Mouse (Mus musculus): Measurements from ENCODE around the gene Fam181a. TPM values are rescaled to one million over a fixed set of nuclear protein-coding genes. Genes with fewer than 3 reads are reported as not detected.

Gene Fam181a
- total and polyA plus RNA-seq, 2 experiments from 2014 or later: not detected

DNA sequence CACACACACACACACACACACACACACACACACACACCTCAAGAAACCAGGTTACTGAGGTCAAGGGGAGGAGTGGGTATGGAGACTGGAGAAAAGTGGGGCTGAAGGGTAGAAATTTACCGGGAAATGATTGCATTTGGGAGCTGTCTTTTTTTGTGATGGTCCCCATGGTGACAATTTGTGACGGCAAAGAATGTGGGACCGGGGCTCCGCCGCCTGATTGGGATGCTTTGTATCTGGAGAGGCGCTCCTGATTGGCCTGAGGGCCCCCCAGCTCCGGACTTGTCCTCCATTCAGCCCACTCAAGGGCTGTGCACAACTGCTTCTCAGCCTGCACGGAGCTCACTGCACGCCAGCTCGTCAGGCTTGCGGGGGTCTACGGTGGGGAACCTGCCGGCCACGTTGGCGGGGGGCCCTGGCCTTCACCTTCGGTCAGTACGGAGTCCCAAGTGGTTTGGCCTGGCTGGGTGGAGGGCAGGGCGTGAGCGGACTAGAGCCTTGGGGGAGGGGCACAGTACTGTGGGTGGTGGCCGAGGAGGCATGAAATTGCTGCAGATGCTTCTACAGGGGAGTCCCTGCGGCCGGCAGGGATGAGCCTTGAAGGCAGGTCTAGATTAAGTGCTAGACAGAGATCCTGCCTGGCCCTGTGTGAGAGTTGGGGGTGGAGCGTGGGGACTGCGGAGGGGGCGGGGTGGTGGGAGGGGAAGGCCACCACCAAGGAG, 4.0 kb downstream of the Fam181a start:
- Histone ChIP-seq H3K9ac (replicated peaks; ENCODE audit: low read depth, low read length) (no peak overlapping the region), H3K9me3 (replicated peaks; ENCODE audit: control insufficient read depth, low read length) (no peaks in the 10 kb centered on the region), H3K27me3 (ENCODE audit: control insufficient read depth, insufficient read depth, low read length) (peaks cover 8% of the 10 kb centered on the region; the same call in 1 of the 2 replicates), H3K4me1 (ENCODE audit: control insufficient read depth, insufficient read depth) (no peaks in the 10 kb centered on the region), H3K4me2 (ENCODE audit: low read depth, low read length) (peak overlapping the region; percentile 32), H3K27ac (ENCODE audit: low read depth) (no peak overlapping the region), H3K4me3 (ENCODE audit: low read depth, low read length) (0 out of 2 replicates have a peak overlapping the region, but pooled peaks have one; percentile 5), H3K36me3 (replicated peaks; ENCODE audit: control insufficient read depth, insufficient read depth, low read length) (peaks cover 6% of the 10 kb centered on the region; the same call in 1 of the 2 replicates)
- ATAC-seq (ENCODE audit: insufficient read depth, low read depth) (no peak), DNase-seq (ENCODE audit: low spot score) (no peak)
- 10% methylated on average over 24 of the region's 25 CpGs for WGBS
- no peak for TF ChIP-seq CTCF (IDR thresholded peaks at IDR 0.05; ENCODE audit: low read depth)
- no peak for TF ChIP-seq EP300 (IDR thresholded peaks at IDR 0.05; ENCODE audit: low read depth)

- no peak overlapping the region for H3K27ac ChIP-seq (ENCODE audit: low read depth)
- TF ChIP-seq EP300 (IDR thresholded peaks at IDR 0.05; ENCODE audit: low read depth) (no peak), CTCF (IDR thresholded peaks at IDR 0.05; ENCODE audit: low read depth) (no peak)
- H3K4me3 ChIP-seq (ENCODE audit: low read depth, low read length): no peak overlapping the region
- peaks cover 8% of the 10 kb centered on the region; the same call in 1 of the 2 replicates for H3K27me3 ChIP-seq (ENCODE audit: control insufficient read depth, insufficient read depth, low read length)
- WGBS: 37% methylated on average over 20 of the region's 20 CpGs
- ATAC-seq (ENCODE audit: insufficient read depth, low read depth) (no peak), DNase-seq (ENCODE audit: low spot score) (no peak)
- H3K9me3 ChIP-seq (replicated peaks; ENCODE audit: control insufficient read depth, low read length): no peaks in the 10 kb centered on the region
- no peaks in the 10 kb centered on the region for H3K4me1 ChIP-seq (ENCODE audit: control insufficient read depth, insufficient read depth)
- no peak overlapping the region for H3K9ac ChIP-seq (replicated peaks; ENCODE audit: low read depth, low read length)
- H3K4me2 ChIP-seq (ENCODE audit: low read depth, low read length): no peak overlapping the region
- H3K36me3 ChIP-seq (replicated peaks; ENCODE audit: control insufficient read depth, insufficient read depth, low read length): peaks cover 14% of the 10 kb centered on the region
Observed at GRCm38 (mm10) chr12:103315831-103316545, 5.2 kb downstream of the Fam181a start.

DNA sequence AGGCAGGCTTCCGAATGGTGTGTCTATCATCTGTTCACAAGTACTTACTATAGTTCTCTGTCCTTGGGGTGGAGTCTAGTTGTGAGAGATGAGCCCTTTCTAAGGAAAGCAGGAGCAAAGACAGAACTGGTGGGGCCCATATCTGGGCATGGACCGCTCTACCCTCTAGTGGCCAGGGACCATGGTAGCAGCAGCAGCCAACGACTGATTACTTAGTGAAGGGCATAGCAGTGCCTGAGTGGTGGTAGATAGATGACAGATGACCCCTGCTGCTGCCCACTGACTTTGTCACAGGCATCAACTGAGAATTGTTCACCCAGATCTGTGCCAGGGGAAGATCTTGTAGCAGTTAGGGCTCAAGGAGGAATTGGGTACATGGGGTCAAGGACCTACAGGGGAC, 12.0 kb downstream of the Fam181a start:
- no peak for TF ChIP-seq EP300 (IDR thresholded peaks at IDR 0.05; ENCODE audit: low read depth)
- TF ChIP-seq CTCF (IDR thresholded peaks at IDR 0.05; ENCODE audit: low read depth): peak; percentile 60
- DNase-seq (ENCODE audit: low spot score): peak; percentile 56
- Histone ChIP-seq H3K4me1 (ENCODE audit: control insufficient read depth, insufficient read depth) (peaks cover 7% of the 10 kb centered on the region), H3K9me3 (replicated peaks; ENCODE audit: control insufficient read depth, low read length) (no peaks in the 10 kb centered on the region), H3K36me3 (replicated peaks; ENCODE audit: control insufficient read depth, insufficient read depth, low read length) (peaks cover 65% of the 10 kb centered on the region), H3K4me2 (ENCODE audit: low read depth, low read length) (no peak overlapping the region), H3K27me3 (ENCODE audit: control insufficient read depth, insufficient read depth, low read length) (no peaks in the 10 kb centered on the region), H3K4me3 (ENCODE audit: low read depth, low read length) (no peak overlapping the region), H3K27ac (ENCODE audit: low read depth) (0 out of 2 replicates have a peak overlapping the region, but pooled peaks have one; percentile 54), H3K9ac (replicated peaks; ENCODE audit: low read depth, low read length) (no peak overlapping the region)
- 37% methylated on average over 3 of the region's 3 CpGs for WGBS
- ATAC-seq (ENCODE audit: insufficient read depth, low read depth): peak; percentile 45; the same call in 1 of the 2 replicates

DNA sequence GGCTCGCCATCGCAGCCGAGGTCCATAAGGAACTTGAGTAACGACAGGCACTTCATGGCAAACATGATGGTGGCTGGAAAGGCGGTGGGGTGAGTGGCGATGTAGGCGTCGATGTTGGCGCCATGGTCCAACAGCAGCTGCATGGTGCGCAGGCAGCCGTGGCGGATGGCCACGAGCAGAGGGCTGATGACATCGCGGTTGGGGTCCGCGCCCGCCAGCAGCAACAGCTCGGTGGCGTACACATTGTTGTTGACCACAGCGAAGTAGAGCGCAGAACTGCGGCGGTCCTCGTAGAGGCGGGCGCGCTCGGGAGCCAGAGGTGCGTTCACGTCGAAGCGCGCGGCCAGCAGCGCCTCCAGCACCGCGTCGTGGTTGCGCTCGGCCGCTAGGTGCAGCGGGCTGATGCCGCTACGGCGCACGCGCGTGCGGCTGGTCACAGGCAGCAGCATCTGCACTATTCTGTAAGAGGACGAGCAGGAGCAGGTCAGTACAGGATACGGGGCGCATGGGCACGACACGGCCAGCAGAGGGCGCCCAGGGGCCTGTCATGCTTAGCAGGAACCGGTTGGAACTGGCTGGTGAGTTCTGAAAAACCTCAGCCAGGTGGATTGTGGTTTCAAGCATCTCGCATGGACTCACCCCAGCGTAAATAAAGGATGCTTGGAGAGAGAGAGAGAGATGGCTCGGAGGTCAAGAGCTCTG, 14.5 kb downstream of the Fam181a start:
- 18% methylated on average over 60 of the region's 60 CpGs for WGBS
- ATAC-seq (ENCODE audit: insufficient read depth, low read depth): peak; percentile 75

DNA sequence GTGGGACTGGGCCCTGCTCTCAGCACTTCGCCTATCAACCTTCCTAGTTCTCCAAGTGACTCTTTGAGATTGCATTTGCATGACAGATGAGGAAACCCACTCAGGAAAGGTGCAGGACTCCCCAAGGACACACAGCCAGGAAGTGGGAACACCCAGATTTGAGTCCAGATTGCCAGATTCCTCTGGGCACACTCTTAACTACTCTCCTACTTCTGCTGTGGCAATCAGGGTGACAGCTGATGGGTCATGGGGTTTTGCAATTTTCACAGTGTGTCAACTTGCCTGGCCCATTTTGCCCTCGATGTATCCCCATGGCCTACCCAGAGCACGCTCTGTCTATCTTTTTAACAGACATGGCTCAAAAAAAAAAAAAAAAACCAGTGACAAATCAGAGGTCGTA, 15.8 kb downstream of the Fam181a start:
- ATAC-seq (ENCODE audit: insufficient read depth, low read depth): no peak
- DNase-seq (ENCODE audit: low spot score): no peak
- H3K9me3 ChIP-seq (replicated peaks; ENCODE audit: control insufficient read depth, low read length): no peaks in the 10 kb centered on the region
- 79% methylated on average over 4 of the region's 4 CpGs for WGBS
- H3K27me3 ChIP-seq (ENCODE audit: control insufficient read depth, insufficient read depth, low read length): no peaks in the 10 kb centered on the region
- no peak overlapping the region for H3K4me3 ChIP-seq (ENCODE audit: low read depth, low read length)
- peaks cover 24% of the 10 kb centered on the region for H3K4me1 ChIP-seq (ENCODE audit: control insufficient read depth, insufficient read depth)
- no peak overlapping the region for H3K4me2 ChIP-seq (ENCODE audit: low read depth, low read length)
- no peak for TF ChIP-seq CTCF (IDR thresholded peaks at IDR 0.05; ENCODE audit: low read depth)
- H3K27ac ChIP-seq (ENCODE audit: low read depth): peak overlapping the region; percentile 41
- no peak overlapping the region for H3K9ac ChIP-seq (replicated peaks; ENCODE audit: low read depth, low read length)
- peaks cover 68% of the 10 kb centered on the region for H3K36me3 ChIP-seq (replicated peaks; ENCODE audit: control insufficient read depth, insufficient read depth, low read length)

More for the DNA sequence above, 14.5 kb downstream of the Fam181a start:
- H3K4me1 ChIP-seq (ENCODE audit: control insufficient read depth, insufficient read depth): peaks cover 24% of the 10 kb centered on the region
- H3K36me3 ChIP-seq (replicated peaks; ENCODE audit: control insufficient read depth, insufficient read depth, low read length): peaks cover 69% of the 10 kb centered on the region
- DNase-seq (ENCODE audit: low spot score): peak; percentile 89
- H3K4me3 ChIP-seq (ENCODE audit: low read depth, low read length): peak overlapping the region; percentile 18; the same call in 1 of the 2 replicates
- H3K9me3 ChIP-seq (replicated peaks; ENCODE audit: control insufficient read depth, low read length): no peaks in the 10 kb centered on the region
- peak overlapping the region; percentile 41; the same call in 1 of the 2 replicates for H3K27ac ChIP-seq (ENCODE audit: low read depth)
- no peaks in the 10 kb centered on the region for H3K27me3 ChIP-seq (ENCODE audit: control insufficient read depth, insufficient read depth, low read length)
- H3K9ac ChIP-seq (replicated peaks; ENCODE audit: low read depth, low read length): no peak overlapping the region
- H3K4me2 ChIP-seq (ENCODE audit: low read depth, low read length): peak overlapping the region; percentile 32; the same call in 1 of the 2 replicates
- TF ChIP-seq EP300 (IDR thresholded peaks at IDR 0.05; ENCODE audit: low read depth): 0 out of 2 replicates have a peak, but pooled peaks have one; percentile 25
- TF ChIP-seq CTCF (IDR thresholded peaks at IDR 0.05; ENCODE audit: low read depth): peak; percentile 78

All from heart, postnatal 0 days (tissue).